Mouse (Mus musculus): Measurements from ENCODE around the gene Gm14308.
"Not testable (repeated sequence)": the region's sequence is repeated elsewhere in the genome, so short reads cannot be mapped to it uniquely, and the experiment has no call there.

Gm14308 gene

GRCm38 (mm10) chr2:176636244-176636643 lies at the start of gene Gm14308:
Gm14308 (minus strand) TSS chr2:176636344.
- DNase-seq (ENCODE audit: low read depth, low spot score), result not testable (repeated sequence)

GRCm38 (mm10) chr2:176670222-176670621 lies 34.1 kb upstream of the Gm14308 start, which contains the start of gene Zfp973:
Zfp973 (plus strand) TSS chr2:176670522.
- DNase-seq (ENCODE audit: low read depth, low spot score), result not testable (repeated sequence)
